Mouse (Mus musculus) heart, embryonic 13.5 days (tissue): ENCODE measurements at regions not wholly inside any gene's neighbourhood (a gene's known extent, or its start where the extent isn't known, plus 50 kb on each side); places are given as distances from the start of the nearest gene placed in this dataset.

Experiments used
- ATAC-seq: fragments of 200-750 bp; cut with Nextera tagmentation; 2 replicates; pipeline ENCODE4 v1.8.0; 2017; ENCODE audit warnings: moderate TSS enrichment; ENCODE audit not compliant: insufficient number of reproducible peaks, low FRiP score, low TSS enrichment; ENCODE audit errors: extremely low read depth
- H3K27ac ChIP-seq: fragments of 300-500 bp; sonication (generic); replicated peaks from 2 replicates; pipeline ENCODE4 v1.5.1; 2015; ENCODE audit warnings: moderate library complexity, mild to moderate bottlenecking, inconsistent platforms
- H3K27me3 ChIP-seq: fragments of 300-500 bp; sonication (generic); replicated peaks from 2 replicates; pipeline ENCODE4 v1.6.1; 2015; ENCODE audit warnings: mild to moderate bottlenecking, inconsistent platforms
- H3K36me3 ChIP-seq: fragments of 300-500 bp; sonication (generic); 2 replicates; pipeline ENCODE4 v1.6.1; 2015; ENCODE audit warnings: mild to moderate bottlenecking, inconsistent platforms
- H3K4me1 ChIP-seq: fragments of 300-500 bp; sonication (generic); 2 replicates; pipeline ENCODE4 v1.6.1; 2015; ENCODE audit warnings: inconsistent platforms
- H3K4me2 ChIP-seq: fragments of 300-500 bp; sonication (generic); 2 replicates; pipeline ENCODE4 v1.6.1; 2015; ENCODE audit warnings: inconsistent platforms, mild to moderate bottlenecking, moderate library complexity
- H3K4me3 ChIP-seq: fragments of 300-500 bp; sonication (generic); 2 replicates; pipeline ENCODE4 v1.5.1; 2015; ENCODE audit warnings: moderate library complexity, mild to moderate bottlenecking, inconsistent platforms
- H3K9ac ChIP-seq: fragments of 300-500 bp; sonication (generic); 2 replicates; pipeline ENCODE4 v1.6.1; 2015; ENCODE audit warnings: inconsistent platforms, mild to moderate bottlenecking, moderate library complexity
- H3K9me3 ChIP-seq: fragments of 300-500 bp; sonication (generic); 2 replicates; pipeline ENCODE4 v1.6.1; 2016; ENCODE audit warnings: inconsistent platforms
- WGBS: fragments of 180-500 bp; shearing (Covaris S2); methylation state at CpG from one replicate; pipeline ENCODE4 v1.1.7; 2015; ENCODE audit warnings: mixed read lengths; 5-methylcytosine and 5-hydroxymethylcytosine counted together

DNA sequence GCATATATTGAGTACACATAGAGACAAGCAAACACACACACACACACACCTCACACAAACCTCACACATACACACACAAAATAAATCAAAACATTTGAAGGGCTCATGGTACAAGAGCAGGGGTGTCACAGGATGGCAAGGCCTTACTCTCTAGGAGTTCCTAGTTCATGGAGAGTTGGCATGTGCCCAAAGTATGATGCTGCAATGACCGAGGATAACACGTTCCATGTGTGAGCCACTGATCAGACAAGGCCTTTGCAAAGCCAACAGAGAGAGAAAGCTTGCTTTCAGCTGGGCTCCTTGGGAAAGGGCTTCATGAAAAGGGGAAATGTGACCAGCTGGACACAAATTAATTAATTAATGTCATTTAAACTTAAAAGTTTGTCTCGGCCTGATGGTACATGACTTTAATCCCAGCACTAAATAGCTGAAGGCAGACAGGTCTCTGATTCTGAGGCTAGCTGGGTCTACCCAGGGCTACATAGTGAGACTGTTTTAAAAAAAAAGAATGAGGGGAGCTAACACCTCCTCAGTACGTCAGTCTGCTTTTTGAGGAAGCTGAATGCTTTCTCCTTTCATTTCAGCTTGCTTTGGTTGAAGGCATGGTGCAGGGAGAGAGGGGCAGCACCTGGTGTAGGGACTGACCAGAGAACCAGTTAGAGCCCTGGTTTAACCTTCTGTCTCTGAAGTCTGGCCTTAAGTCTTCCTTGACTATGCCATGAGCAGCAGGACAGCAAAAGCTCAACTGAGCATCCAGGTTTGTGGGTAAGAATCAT, 156.4 kb upstream of the Lmo4 start:
- 0 out of 2 replicates have a peak, but pooled peaks cover 3% of the 10 kb centered on the region for H3K4me1 ChIP-seq
- H3K9ac ChIP-seq = no peak overlapping the region
- H3K4me3 ChIP-seq = no peak overlapping the region
- WGBS = 78% methylated on average over 4 of the region's 4 CpGs
- H3K27ac ChIP-seq = no peak overlapping the region
- ATAC-seq = no peak
- no peaks in the 10 kb centered on the region for H3K27me3 ChIP-seq
- no peak overlapping the region for H3K4me2 ChIP-seq
- no peaks in the 10 kb centered on the region for H3K36me3 ChIP-seq
- H3K9me3 ChIP-seq = no peaks in the 10 kb centered on the region

DNA sequence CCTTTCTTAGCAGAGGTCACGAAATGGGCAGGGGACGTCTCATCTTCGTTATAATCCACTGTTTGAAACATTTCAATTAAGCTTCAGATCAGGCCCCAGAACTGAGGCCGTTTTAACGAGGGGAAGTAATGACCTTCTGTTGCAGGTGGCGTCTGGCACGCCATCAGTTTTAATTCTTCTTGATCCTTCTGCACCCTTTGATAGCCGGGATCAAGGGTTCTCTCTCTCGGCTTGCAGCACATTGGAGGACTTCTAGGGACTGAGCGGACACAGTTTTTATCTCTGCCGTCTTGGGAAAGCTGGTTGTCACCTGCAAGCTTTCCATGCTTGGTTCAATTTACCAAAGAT, 151.9 kb upstream of the Lmo4 start:
- 70% methylated on average over 11 of the region's 11 CpGs for WGBS
- no peak for ATAC-seq
- no peaks in the 10 kb centered on the region for H3K9me3 ChIP-seq

DNA sequence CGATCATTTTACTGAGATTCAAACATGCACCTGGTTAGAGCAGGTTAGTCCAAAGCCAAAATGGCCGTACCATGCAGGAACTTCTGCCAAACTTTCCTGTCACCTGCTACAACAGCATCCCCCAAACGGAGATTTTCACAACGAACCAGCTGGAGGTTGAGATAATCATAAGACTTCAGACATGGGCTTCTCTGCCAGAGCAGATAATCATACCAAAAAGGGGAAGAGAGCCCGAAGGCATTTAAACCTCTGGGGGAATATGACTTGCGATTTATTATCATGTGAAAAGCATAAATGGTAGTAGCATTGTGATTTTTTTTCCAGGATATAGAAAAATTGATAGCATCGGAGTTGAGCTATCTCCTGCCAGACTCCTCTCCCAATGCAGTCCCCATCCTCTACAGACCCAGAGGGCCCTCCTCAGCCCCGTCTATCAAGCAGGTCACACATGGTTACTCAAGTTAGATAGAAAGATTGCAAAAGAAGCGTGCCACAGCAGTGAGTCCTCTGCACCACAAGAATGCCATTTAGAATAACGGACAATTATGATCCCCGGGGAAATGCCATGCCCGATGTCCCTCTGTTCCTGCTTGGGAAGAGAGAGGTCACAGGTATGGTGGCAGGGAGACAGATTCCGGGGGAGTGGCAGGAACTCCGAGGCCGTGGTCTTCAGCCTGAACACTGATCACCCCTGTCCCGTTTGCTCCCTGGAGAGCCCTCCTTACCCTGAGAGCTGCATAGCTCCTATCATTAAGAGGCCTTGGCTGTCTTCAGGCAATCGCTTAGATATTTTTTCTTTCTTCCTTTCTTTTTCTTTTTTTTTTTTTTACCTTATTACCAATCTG, 151.3 kb upstream of the Lmo4 start:
- Histone ChIP-seq H3K27me3 (no peaks in the 10 kb centered on the region), H3K27ac (no peak overlapping the region), H3K36me3 (no peaks in the 10 kb centered on the region), H3K9me3 (no peaks in the 10 kb centered on the region), H3K4me2 (no peak overlapping the region), H3K4me1 (0 out of 2 replicates have a peak, but pooled peaks cover 3% of the 10 kb centered on the region), H3K9ac (no peak overlapping the region), H3K4me3 (no peak overlapping the region)
- WGBS = 75% methylated on average over 17 of the region's 17 CpGs
- ATAC-seq = no peak

More for the DNA sequence above, 151.9 kb upstream of the Lmo4 start:
- H3K4me1 ChIP-seq = 0 out of 2 replicates have a peak, but pooled peaks cover 3% of the 10 kb centered on the region
- no peak overlapping the region for H3K4me2 ChIP-seq
- H3K9ac ChIP-seq = no peak overlapping the region
- no peak overlapping the region for H3K4me3 ChIP-seq
- H3K27me3 ChIP-seq = no peaks in the 10 kb centered on the region
- H3K36me3 ChIP-seq = no peaks in the 10 kb centered on the region
- no peak overlapping the region for H3K27ac ChIP-seq

DNA sequence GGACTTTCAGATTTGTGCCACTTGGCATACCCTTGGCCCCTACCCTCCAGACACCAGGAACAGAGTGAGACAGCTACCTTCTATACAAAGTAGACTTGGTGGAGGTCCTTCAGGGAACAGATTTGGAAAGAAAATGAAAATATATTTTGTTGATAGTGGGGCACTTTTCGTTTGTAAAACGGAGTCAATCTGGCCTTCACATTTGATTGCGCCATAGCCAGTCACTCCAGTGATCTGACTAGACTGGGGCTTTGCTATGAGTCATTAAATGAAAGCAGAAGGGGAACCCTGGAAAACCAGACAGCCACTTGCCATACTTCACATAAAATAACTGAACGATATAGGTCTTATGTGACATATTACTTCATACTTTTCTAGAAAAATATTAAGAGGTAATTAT, 147.5 kb upstream of the Lmo4 start:
- Histone ChIP-seq H3K4me2 (no peak overlapping the region), H3K27me3 (no peaks in the 10 kb centered on the region), H3K27ac (no peak overlapping the region), H3K9me3 (no peaks in the 10 kb centered on the region), H3K36me3 (no peaks in the 10 kb centered on the region), H3K4me3 (no peak overlapping the region), H3K4me1 (no peaks in the 10 kb centered on the region), H3K9ac (no peak overlapping the region)
- WGBS = 86% methylated on average over 4 of the region's 4 CpGs
- ATAC-seq = no peak

DNA sequence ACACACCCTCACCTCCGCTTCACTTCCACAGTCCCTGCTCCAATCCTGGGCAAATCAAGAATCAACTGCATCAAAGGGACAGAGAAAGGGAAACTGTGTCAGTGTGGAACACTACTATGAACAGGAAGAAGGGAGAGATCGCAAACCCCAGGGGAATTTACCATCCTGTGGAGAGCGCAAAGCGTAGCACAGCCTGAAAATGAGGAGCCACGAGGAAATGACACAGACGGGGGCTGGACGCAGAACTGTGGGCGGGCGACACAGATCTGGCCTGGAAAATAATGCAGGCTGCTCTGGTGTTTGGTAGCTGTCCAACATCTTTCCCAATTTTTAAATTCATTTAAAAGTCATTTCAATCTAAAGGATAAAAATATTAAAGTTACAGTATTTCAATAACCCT, 143.4 kb upstream of the Lmo4 start:
- Histone ChIP-seq H3K9me3 (no peaks in the 10 kb centered on the region), H3K27me3 (no peaks in the 10 kb centered on the region), H3K27ac (no peak overlapping the region), H3K4me2 (no peak overlapping the region), H3K4me1 (no peaks in the 10 kb centered on the region), H3K36me3 (no peaks in the 10 kb centered on the region), H3K9ac (no peak overlapping the region), H3K4me3 (no peak overlapping the region)
- 62% methylated on average over 9 of the region's 9 CpGs for WGBS
- ATAC-seq = no peak

DNA sequence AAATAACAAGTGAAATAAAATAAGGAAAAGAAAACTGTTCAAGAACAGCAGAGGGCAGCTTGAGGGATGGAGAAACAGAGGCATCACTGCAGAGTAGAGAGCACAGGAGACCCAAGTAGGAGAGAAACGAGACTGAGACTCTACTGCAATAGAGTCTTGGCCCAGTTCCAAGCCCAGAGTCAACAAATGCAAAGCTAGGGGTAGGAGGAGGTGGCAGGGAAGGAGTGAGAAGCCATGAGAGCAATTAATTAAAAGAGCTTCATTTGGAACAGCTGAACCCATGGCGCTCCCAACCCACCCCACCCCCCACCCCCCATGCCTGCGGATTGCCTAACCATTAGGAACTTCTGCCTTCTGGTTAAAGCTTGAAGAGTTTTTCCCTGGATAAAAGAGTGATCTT, 130.2 kb upstream of the Lmo4 start:
- no peaks in the 10 kb centered on the region for H3K36me3 ChIP-seq
- no peak for ATAC-seq

DNA sequence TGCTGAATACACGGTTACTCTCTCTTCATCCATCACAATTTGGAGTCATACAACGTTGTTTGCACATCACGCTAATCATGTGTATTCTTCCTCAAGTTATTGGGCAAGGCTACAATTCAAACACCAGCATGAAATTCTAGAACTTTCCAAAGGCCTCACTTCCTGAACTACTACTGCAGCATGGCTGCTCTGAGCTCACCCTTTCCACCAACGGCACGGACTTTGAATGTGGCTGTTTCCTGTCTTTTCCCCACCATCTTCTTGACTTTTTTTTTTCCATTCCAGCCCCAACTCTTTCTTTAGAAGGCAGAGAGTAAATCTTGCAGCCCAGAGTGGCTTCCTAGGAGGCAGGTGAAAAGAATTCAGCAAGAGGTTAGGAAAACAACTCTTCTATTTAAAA, 129.2 kb upstream of the Lmo4 start:
- Histone ChIP-seq H3K27me3 (no peaks in the 10 kb centered on the region), H3K9me3 (no peaks in the 10 kb centered on the region), H3K4me3 (no peak overlapping the region), H3K9ac (no peak overlapping the region), H3K27ac (no peak overlapping the region), H3K4me1 (no peaks in the 10 kb centered on the region), H3K4me2 (no peak overlapping the region), H3K36me3 (no peaks in the 10 kb centered on the region)
- WGBS = 66% methylated on average over 5 of the region's 5 CpGs
- ATAC-seq = no peak

More for the DNA sequence above, 130.2 kb upstream of the Lmo4 start:
- Histone ChIP-seq H3K9me3 (no peaks in the 10 kb centered on the region), H3K4me3 (no peak overlapping the region), H3K27ac (no peak overlapping the region), H3K4me1 (no peaks in the 10 kb centered on the region), H3K4me2 (no peak overlapping the region), H3K27me3 (no peaks in the 10 kb centered on the region), H3K9ac (no peak overlapping the region)
- WGBS = 66% methylated on average over 3 of the region's 3 CpGs

DNA sequence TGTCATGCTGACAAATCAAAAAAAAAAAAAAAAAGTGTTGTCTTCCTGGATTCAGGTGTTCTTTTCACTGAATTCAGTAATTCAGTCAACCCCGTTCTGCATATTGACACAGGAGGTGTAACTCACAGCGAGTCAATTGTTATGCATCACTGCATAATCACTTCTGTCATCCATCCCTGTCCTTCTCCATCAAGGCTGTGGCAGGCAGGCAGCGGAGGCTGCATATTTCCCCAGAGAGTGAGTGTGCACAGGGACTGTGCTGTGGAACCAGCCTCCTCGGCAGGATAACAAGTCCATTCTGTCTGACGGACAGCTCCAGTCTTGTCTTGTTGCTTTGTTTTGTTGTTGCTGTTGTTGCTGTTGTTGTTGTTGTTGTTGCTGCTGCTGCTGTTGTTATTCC, 127.3 kb upstream of the Lmo4 start:
- Histone ChIP-seq H3K27me3 (no peaks in the 10 kb centered on the region), H3K9ac (no peak overlapping the region), H3K36me3 (no peaks in the 10 kb centered on the region), H3K27ac (no peak overlapping the region), H3K4me1 (no peaks in the 10 kb centered on the region), H3K4me3 (no peak overlapping the region), H3K4me2 (no peak overlapping the region), H3K9me3 (no peaks in the 10 kb centered on the region)
- 13% methylated on average over 5 of the region's 5 CpGs for WGBS
- no peak for ATAC-seq

DNA sequence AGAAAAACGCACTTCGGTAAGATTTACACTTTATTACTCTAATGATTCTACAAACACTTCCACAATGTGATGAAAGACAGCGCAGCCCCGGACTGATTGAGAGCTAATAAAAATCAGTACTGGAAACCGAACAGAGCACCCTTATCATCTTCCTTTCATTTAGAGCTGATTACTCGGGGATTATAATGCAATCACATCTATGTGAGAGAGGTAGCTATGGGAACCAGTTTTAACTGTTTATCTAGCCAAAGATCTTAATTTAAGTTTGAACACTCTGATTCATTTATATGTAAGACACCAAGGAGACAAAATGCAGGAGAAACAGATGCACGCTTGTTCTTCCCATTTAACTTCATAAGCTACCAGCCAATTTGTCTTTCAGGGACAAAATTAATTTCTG, 124.1 kb upstream of the Lmo4 start:
- Histone ChIP-seq H3K9ac (no peak overlapping the region), H3K27me3 (no peaks in the 10 kb centered on the region), H3K9me3 (no peaks in the 10 kb centered on the region), H3K4me1 (no peaks in the 10 kb centered on the region), H3K27ac (no peak overlapping the region), H3K4me2 (no peak overlapping the region), H3K36me3 (no peaks in the 10 kb centered on the region), H3K4me3 (no peak overlapping the region)
- no peak for ATAC-seq
- 77% methylated on average over 7 of the region's 7 CpGs for WGBS

DNA sequence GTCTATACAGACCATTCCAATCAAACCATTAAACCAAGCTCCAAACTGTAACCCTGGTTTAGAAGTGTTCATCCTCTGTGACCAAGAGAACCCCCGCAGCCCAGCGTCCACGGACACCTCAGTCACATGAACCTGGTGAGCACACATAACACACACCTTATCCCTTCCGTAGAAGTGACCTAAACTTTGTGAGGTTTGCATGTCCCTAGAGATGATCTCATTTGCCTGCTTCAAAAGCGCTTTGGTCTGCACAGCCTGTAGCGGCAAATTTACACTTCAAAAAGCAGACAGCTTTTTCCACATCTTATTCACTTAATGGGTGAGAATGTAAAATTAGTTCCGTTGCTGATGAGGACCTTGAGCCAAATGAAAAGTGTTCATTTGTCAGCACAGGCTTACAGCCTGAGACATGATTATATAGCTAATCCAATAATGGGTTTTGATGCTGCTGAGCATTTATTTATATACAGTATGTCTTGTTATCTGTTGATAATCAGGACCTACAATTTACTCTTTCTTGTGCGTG, 122.3 kb upstream of the Lmo4 start:
- Histone ChIP-seq H3K27ac (no peak overlapping the region), H3K4me1 (no peaks in the 10 kb centered on the region), H3K9ac (no peak overlapping the region), H3K4me3 (no peak overlapping the region), H3K9me3 (no peaks in the 10 kb centered on the region), H3K27me3 (no peaks in the 10 kb centered on the region), H3K4me2 (no peak overlapping the region), H3K36me3 (no peaks in the 10 kb centered on the region)
- ATAC-seq = no peak
- 84% methylated on average over 8 of the region's 8 CpGs for WGBS

DNA sequence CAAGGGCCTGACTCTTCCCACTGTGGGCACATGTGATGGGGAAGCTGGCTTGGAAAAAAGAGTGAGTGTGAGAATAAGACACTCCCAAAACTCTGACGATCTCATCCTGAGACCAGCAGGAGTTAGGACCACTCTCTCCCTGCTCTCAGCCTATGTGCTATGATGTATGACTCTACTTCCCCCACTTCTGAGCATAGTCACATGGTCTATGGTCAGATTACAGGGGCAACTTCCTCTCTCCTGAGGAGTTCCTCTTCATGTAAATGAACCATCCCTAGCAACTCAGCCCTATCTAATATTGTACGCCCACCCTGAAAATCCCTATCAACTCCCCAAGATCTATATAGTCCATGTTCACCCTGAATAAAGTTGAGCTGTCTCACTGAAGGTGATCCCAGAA, 120.0 kb upstream of the Lmo4 start:
- Histone ChIP-seq H3K9me3 (no peaks in the 10 kb centered on the region), H3K4me3 (no peak overlapping the region), H3K27ac (no peak overlapping the region), H3K36me3 (no peaks in the 10 kb centered on the region), H3K4me1 (no peaks in the 10 kb centered on the region), H3K9ac (no peak overlapping the region), H3K27me3 (no peaks in the 10 kb centered on the region), H3K4me2 (no peak overlapping the region)
- no peak for ATAC-seq
- 76% methylated on average over 2 of the region's 2 CpGs for WGBS
